Mouse (Mus musculus): ENCODE results near the gene Arap1.

The Arap1 gene

DNA sequence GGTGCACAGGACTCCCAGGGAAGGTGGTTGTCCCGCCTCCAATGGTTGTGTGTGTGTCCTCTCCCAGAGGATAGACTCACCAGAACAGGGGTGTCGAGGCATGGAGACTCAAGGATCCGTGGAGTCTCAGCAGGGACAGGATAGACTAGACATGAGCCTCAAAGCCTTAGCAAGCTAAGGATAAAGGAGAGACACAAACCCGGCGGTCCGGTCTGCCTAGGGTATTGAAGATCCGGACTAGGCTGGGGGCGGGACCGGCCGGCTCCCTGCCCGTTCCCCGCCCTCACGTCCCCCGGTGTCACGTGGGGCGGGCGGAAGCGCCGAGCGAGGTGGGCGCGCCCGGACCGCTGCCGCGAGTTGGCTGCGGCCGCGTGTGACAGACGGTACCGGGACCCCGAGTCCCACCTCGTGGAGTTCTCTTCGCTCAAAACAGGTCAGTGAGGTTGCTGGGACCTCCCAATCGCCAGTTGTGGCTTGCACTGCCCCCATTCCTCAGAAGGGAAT lies at the start of gene Arap1:
Gene Arap1 (plus strand): TSS at position 301 of the 504 bp plus-strand sequence.
- no peak for DNase-seq (ENCODE audit: low spot score in 2 of 2)

DNA sequence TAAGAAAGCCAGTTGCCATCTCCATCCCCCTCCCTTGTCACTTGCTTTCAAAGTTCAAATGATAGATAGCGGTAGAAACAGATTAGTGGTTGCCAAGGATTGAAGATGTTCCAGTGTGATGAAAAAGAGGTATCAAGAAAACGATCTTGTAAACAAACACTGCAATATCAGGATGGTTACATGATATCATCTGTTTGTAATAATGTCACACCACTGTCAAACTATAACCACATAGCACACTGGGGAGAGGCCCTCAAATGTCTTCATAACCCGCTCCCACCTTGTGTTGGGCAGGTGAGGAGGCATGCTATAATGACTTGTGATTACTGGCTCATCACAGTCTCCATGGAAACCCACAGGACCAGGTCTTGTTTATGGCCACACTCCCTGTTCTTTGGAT lies 49.5 kb upstream of the Arap1 start:
- DNase-seq (ENCODE audit: low spot score in 2 of 2) = no peak

DNA sequence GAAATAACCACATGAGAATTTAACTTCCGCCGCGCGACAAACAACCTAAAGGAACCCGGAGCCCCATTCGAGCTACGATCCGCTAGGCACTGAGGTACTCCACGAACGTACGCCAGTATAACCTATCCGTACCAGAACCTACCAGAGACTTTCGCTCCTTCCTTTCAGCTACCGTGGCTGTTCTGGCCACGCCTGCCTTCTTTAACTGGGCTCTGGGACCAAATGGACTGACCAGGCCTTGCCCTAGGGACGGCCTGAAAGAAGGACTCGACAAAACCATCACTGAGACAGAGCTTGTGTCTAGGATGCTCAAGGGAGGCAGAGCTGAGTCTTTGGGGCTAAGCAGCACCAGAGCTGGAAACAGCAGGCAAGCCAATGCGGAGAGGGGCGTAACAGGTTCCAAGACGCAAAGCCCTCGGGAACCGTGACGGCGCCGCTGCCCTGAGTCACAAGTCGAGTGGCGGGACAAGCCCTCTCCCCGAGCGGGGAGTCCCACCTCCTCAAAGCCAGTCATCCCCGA lies 46.4 kb upstream of the Arap1 start:
- DNase-seq (ENCODE audit: low spot score in 2 of 2) = peak; percentile 40 to 47

DNA sequence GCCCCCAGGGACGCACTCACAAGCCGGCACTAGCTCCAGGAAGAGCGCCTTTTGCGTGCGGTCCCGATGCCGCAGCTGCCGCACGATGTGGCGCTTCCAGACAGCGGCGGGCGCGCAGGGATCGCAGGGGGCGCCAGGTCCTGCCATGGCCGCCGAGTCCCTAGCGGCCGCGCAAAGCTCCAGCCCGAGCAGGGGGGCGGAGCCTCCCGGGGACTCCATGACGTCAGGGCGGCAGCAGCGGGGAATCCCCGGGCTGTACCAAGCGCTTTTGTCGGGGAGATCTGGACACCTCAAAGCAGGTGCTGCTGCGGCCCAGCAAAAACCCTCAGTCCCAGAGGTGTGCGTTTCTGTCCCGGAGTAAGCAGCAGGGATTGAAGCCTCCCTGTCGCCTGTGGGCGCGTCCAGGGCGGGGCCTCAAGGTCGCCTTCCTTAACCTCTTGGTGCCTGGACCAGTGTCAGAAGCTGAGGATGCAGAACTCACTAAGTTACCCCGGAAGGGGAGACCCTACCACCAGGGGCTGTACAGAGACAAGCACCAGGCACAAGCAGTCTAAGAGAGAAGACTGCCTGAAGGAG lies 45.9 kb upstream of the Arap1 start, which contains the start of gene Atg16l2:
Gene Atg16l2 (minus strand): TSS at position 371 of the 576 bp plus-strand sequence.
- peak; percentile 88 to 93 for DNase-seq (ENCODE audit: low spot score in 2 of 2)

DNA sequence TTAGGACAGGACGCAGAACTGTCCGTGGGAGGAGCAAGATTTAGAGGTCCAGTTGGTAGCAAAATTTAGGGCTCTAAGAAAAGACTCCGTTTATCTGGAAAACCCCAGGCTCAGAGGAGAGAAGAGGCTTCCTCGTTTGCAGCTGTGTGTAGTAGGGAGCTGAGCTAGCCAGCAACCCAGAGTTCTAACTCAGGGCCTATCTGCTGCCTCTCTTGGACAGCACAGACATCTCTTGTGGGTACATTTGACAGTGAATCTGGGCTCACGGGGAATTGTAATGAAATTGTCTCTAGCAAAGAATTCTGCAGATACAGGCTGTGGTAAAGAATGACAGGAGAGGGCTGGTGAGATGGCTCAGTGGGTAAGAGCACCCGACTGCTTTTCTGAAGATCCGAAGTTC lies 45.2 kb upstream of the Arap1 start:
- no peak for DNase-seq (ENCODE audit: low spot score in 2 of 2)

DNA sequence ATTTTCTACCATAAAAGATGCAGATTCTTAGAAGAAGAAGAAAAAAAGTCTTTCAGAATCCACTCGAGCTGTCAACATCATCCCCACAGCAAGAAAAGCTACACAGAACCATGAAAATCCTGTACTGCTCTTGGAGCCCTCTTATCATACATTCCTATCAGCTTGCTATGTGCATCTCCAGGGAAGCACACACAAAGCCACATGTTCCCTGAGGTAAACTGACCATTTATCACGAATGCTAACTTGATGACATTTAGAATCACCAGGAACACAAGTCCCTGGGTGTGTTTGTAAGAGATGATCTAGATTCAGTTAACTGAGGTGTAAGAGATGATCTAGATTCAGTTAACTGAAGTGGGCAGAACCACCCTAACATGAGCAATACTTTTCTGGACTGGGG lies 41.0 kb upstream of the Arap1 start:
- no peak for DNase-seq (ENCODE audit: low spot score in 2 of 2)

DNA sequence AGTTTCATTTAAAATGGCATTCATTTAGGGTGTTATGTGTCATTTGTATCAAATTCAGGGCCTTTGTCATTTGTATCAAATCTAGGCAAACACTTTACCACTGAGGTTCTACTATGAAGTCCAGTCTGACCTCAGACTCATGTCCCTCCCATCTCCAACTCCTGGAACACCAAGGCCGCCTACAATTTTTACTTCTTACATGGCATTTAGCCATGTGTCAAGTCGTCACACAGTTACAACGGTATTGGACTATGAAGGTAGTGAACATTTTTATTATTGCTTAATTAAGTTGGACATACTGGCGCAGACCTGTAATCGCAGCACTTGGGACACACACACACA lies 37.9 kb upstream of the Arap1 start:
- DNase-seq (ENCODE audit: low spot score in 2 of 2) = no peak

DNA sequence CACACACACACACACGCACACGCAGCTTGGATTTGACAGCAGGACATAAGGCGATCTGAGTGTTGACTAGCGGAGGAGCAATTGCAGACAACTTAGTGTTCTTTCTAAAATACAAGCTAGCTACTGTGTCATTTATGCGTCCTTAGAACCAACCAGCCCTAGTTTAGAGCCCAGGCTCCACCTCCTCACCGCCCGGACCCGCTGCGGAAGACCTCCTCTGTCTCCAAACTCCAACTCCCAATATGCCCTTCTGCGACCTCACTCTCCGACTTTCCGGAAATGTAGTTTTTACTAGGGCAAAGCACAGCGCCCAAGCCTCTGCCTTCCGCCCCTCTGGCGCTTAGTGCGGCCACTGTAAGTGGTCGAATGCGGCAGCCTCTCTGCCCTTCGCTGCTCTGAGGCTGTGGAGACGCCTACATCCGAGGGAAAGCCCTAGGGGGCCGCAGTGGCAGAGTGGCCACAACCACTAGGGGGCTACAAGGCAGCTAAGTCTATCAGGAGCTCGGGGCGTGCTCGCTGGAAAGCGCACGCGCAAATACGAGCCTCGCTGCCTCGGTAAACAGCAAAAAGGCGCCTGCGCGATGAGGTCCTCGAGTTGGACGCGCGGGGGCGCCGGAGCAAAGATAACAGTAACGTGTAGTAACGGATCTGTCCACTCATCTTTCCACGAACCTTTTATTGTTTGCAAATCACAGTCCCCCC lies 37.4 kb upstream of the Arap1 start:
- DNase-seq (ENCODE audit: low spot score in 2 of 2) = peak; percentile 97 to 100

DNA sequence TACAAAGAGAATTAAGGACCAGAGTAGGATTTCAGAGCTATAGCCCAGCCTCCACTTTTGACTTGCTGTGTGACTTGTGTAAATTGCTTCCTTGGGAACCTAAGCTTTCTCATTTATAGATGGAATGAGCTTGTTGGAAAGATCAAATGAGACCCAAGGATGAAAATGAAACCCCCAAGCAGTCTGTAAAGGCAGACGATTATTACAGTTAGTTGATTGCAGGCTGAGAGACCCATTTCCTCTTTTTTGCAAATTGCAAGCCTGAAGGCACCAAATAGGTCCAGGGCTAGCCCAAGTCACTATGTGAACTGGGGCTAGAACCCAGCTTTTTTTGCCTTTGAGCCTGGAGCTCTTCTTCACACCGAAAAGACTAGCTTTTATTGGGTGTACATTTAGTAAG lies 36.8 kb upstream of the Arap1 start:
- DNase-seq (ENCODE audit: low spot score in 2 of 2) = no peak

DNA sequence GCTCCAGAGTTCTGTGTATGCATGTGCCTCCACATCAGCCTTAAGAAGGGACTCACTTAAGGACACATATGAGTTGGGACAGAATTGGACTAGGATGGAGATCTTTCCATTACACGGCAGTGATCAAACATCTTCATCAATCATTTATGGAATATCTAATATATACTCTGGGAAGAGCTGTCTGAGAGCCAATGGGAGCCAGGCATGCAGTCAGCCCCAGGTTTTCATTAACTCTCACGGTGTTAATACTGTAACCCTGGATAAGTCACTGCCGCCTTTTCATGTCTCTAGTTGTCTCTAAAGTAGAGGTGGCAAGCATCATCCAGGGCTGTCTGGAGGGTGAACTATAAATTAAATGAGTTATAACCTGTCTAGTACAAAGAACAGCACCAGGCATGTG lies 34.8 kb upstream of the Arap1 start:
- DNase-seq (ENCODE audit: low spot score in 2 of 2) = no peak

DNA sequence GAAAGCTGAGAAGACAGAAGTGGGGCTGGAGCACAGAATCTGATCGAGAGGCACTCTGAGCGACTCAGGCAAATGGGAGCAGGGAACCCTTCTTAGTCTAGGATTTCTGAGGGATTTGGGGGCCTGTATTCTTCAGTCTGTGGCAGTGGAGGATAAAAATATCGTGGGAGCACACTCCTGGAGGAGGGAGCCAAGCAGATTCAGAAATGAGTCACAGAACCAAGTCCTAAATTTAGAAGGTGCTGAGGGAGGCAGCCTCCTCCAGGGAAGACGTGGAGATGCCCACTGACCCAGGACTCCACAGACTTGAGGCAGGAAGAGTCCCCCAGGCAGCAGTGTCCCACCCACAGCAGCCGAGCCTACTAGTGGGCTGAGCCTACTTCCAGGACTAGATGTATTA lies 33.5 kb upstream of the Arap1 start:
- peak; percentile 69 to 75 for DNase-seq (ENCODE audit: low spot score in 2 of 2)

DNA sequence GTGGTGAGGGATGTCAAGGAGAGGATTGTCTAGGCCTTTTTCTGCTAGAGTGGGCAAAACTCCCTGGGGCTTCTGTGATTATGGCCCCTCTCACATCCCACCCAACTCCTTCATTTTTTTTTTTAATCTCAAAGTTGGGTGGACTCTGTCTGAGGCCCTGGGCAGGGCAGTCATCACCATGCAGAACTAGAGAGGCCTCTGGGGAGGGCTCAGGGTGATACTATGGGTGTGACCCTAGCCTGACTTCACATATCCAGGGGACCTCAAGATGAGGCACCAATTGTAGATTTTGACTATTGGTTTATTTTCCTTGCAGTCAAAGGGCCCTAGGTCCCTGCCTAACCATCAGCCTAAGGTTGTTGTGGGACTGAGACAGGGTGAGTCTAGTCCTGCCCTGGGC lies 32.2 kb upstream of the Arap1 start:
- no peak for DNase-seq (ENCODE audit: low spot score in 2 of 2)

DNA sequence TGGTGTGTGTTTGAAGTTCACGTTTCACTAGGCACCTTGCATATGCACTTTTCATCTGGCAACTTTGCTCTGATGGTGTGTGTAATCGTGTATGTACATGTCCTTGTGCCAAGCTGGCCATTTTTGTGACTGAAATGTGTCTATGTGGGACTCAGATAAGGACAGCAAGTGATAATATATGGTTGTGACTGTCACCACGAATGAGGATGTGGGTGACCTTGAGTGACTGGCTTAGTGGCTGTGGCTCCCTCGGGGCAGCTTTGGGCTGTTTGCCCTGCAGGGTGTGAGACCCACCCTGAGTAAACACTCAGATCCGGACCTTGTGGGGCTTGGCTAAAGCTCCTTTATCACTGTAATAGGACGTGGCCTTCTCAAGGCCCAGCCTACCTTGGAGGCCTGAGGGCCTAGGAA lies 31.3 kb upstream of the Arap1 start:
- no peak for DNase-seq (ENCODE audit: low spot score in 2 of 2)

DNA sequence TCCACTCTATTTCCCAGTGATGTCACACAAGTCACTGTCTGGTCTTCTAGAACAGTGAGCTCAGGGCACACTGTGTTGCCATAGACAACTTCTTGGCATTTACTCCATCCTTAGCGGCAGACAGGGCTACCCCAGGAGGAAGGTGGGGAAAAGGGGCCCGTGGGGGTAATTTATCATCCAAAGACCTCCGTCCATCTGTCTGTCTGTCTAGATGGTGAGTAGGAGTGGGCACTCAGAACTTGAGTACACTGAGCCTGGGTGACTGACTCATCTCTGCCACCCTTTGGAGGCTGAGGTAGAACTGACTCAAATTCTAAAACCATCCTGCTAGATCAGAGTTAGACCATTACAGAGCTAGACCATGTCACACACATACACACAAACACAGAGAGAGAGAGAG lies 30.9 kb upstream of the Arap1 start, which contains the start of gene Stard10:
Gene Stard10 (plus strand): TSS at position 73 of the 400 bp plus-strand sequence.
- DNase-seq (ENCODE audit: low spot score in 2 of 2) = no peak

DNA sequence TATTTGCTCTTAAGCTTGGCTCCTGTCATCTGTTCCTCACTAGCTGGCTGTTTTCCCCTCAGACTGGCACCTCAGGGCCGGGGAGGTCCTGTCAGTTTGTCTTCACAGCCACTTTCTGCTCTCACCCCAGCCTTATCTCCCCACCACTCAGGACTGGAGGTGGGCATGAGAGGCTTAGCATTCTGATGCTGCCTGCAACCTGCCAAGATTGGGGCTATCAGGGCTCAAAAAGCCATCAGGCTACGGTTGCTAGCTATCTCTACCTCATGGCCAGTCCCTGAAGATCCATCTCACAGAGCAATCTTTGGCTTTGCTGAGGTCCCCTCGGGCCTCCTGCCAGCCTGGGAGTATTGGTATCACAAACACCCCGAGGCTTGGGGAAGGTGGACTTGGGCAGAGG lies 29.0 kb upstream of the Arap1 start:
- no peak for DNase-seq (ENCODE audit: low spot score in 2 of 2)

DNA sequence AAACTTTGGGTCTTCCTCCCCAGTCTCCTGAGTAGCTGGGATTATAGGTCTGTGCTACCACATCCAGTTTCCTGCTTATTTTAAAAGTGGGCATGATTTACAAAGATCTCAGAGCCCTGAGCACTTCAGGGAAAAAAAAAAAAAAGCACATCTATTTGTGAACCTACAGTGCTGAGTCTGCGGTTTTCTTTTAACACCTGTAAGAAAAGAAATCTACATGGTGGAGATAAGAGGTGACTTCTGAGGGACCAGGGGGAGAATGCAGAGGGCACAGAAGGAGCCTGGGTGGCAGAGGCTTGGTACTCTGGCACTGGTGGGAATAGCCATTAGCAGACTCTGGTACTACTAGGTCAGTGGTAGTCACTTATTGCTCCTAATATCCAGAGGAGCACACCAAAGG lies 28.1 kb upstream of the Arap1 start:
- DNase-seq (ENCODE audit: low spot score in 2 of 2) = no peak

DNA sequence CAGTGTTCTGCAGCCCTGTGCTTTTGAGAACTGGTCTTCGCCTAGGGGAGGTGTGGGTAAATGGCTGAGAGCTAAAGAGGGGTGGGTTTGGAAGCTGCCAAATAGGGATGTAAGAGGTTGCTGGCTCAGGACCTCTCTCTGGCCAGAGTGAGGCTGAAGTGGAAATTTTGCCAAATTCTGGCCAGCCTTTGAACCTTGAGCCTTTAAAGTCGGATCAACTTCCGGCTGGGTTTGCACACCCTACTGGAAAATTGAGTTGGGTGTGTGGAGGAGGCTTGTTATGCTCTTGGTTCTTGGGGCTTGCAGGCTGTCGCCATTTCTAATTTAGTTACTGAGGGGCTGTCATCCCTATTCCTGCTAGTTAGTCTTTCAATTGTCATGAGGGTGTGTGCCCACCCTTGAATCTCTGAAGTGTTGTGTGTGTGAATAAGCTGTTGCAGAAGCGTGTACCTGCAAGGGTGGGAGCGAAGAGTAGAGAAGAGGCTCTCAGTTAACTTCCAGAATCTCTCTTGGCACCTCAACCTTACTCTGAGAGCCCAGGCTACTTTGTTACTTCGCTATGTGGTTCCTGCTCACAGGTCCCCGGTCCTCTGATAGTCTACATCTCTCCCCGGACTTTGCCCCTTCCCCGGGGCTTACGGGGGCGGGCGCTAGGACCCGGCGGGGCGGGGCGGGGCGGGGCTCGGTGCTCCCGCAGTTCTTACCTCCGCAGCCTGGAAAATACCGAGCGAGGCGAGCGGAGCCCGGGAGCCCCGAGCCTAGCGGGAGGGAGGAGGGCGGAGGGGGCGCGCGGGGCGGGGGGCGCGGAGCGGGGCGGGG lies 27.3 kb upstream of the Arap1 start:
- DNase-seq (ENCODE audit: low spot score in 2 of 2) = peak in 1 of 2 experiments; percentile 46

DNA sequence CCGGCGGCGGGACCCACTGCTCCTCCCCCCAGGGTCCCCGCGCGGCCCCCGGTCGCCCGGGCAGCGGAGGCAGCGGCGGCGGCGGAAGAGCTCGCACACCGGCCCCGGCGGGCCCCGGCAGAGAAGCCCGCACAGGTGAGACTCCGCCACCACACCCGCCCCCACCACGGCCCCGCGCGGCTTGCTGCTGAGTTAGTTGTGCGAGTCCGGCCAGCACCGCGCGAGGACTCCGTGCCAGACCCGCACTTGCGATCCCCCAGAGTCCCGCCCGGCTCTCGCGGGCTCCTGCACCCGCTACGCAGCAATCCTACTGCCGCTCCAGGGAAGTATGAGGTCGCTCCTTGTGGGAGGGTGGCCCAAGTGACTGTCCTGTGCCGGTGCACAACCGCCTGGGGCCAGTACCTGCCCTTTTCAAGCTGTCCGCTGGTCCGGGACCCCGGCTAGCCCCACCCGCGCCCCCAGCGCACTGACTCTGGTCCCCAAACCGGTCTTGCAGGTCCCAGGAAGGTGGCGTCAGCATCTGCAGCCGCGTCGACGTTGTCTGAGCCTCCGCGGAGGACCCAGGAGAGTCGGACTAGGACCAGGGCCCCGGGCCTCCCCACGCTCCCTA lies 26.5 kb upstream of the Arap1 start:
- DNase-seq (ENCODE audit: low spot score in 2 of 2) = peak; percentile 26 to 34

DNA sequence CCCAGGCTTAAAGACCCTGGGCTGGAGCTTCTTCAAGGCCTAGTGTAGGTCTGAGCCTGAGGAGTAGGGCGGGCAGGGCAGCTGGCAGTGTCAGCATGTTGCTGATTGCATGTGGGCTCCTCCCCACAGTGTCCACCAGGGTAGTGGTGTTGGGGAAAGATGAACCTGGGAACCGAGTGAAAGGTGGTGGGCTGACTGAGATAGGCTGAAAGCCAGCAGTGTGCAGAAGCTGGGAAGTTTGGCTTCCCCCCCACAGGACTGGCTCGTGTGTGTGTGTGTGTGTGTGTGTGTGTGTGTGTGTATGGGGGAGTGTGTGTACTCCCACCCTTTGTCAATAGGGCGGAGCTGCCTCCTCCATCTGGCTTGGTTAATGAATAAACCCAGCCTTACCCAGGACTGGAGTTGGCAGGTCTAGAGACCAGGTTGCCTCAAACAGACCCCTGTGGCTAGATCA lies 24.7 kb upstream of the Arap1 start:
- DNase-seq (ENCODE audit: low spot score in 2 of 2) = no peak

DNA sequence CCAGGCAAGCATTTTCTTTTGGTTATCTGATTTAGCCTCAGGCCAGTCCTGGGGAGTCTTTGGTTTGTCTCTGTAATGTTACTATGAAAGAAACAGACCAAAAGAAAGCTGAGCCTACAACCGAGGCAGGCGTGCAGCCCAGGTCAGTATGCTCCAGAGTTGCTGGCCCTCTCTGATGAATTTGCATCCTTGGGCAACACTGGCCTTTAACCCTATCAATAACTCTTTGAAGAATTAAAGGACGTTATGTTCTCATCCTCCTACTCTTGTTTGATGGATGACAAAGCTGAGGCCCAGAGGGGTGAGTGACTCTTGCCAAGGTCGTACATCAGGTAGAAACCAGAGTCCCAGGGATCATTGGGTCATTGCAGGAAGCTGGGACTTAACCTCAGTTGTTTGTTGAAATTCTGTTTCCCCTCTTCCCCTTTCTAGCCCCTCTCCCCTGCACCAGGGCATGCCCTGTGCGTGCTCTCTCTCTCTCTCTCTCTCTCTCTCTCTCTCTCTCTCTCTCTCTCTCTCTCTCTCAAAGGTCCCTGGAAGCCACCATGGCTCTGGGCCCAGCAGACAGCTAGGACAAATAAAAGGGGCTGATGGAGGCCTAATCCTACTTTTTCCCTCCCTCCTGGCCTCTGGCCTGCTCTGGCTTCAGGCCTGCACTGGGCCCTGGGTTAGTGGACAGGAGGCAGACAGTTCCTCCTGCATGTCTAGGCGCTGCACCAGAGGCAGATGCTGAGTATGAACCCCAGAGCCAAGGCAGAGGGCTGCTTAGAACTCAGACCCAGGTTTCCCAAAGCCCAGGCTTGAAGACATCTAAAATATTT lies 23.5 kb upstream of the Arap1 start:
- no peak for DNase-seq (ENCODE audit: low spot score in 2 of 2)

DNA sequence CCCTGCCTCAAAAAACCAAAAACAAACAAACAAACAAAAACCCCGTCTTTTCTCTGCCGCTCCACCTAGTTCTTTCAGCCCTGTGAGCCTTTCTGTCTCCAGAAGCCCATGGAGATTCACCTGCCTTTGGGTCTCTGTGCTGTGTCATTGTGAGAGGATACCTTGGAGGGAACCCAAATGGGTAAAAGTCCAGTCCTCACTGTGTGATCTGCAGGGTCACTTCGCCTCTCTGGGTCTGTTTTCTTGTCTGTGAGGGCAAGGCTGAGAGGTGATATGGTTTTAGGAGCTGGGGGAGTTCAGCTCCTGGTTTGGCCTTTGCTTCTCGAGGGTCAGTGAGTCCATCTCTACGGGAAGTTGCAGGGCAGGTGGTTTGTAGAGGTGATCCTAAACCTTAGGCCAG lies 21.9 kb upstream of the Arap1 start:
- DNase-seq (ENCODE audit: low spot score in 2 of 2) = no peak
